In the genomic region with DNA sequence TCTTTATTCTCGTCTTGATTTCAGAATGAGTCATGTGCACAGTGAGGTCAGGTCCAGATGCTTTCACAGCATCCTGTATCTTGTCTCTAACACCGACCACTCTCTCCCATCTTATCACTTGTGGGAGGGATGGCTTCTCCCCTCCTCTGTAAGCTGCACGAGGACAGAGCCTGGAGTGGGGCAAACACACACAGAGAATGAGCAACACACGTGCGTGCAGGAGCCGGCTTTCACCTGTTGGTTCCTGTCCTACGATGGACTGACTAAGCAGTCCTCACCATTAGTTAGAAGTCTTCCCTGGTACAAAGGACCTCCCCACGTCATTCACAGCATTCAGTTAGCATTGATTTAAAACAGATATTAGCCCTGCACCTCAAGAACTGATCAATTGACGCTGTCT, we compare ENCODE assay signal across 24 mouse cellular contexts.
"Had no signal": no experiment of that assay in that cellular context is flagged by ENCODE, and none has a peak within 500 bp of the region (broad histone marks: within the 10 kb centered on the region; RNA-seq: fewer than 3 reads in every experiment).

No protein-coding gene starts in this region.

- H3K4me3 ChIP-seq: heart, embryonic 10.5 days; heart, embryonic 12.5 days; hindbrain, embryonic 13.5 days; hindbrain, embryonic 15.5 days; kidney, embryonic 15.5 days; limb, embryonic 13.5 days; limb, embryonic 15.5 days; liver, embryonic 12.5 days had no signal

- DNase-seq: gastrocnemius, postnatal 14 days; gastrocnemius, postnatal 36 days; heart, adult 18-20 months; heart, postnatal 10 days; heart, postnatal 36 days; kidney, adult 11 months; kidney, adult 2 months; kidney, adult 9 months; kidney, postnatal 14 days; kidney, postnatal 36 days; layer of hippocampus, adult 9-11 months; layer of hippocampus, postnatal 36 days; left cerebral cortex, postnatal 4 days had no signal

- H3K9me3 ChIP-seq: heart, embryonic 10.5 days; heart, embryonic 12.5 days; hindbrain, embryonic 15.5 days; kidney, embryonic 15.5 days; limb, embryonic 13.5 days; limb, embryonic 15.5 days; liver, embryonic 12.5 days had no signal

- H3K9ac ChIP-seq: heart, embryonic 12.5 days; hindbrain, embryonic 13.5 days; hindbrain, embryonic 15.5 days; kidney, embryonic 15.5 days; limb, embryonic 13.5 days; limb, embryonic 15.5 days; liver, embryonic 12.5 days had no signal

- H3K27ac ChIP-seq: heart, embryonic 10.5 days; hindbrain, embryonic 13.5 days; hindbrain, embryonic 15.5 days; hindbrain, postnatal 0 days; kidney, embryonic 15.5 days; kidney, postnatal 0 days; limb, embryonic 13.5 days; limb, embryonic 15.5 days; liver, embryonic 12.5 days had no signal

- ATAC-seq: hindbrain, postnatal 0 days; intestine, embryonic 16.5 days; liver, embryonic 12.5 days had no signal

- H3K4me2 ChIP-seq: heart, embryonic 12.5 days; hindbrain, embryonic 13.5 days; hindbrain, embryonic 15.5 days; kidney, embryonic 15.5 days; limb, embryonic 13.5 days; limb, embryonic 15.5 days; liver, embryonic 12.5 days had no signal

- H3K27me3 ChIP-seq: heart, embryonic 12.5 days; hindbrain, embryonic 13.5 days; hindbrain, embryonic 15.5 days; kidney, embryonic 15.5 days; limb, embryonic 13.5 days; limb, embryonic 15.5 days; liver, embryonic 12.5 days had no signal

- H3K36me3 ChIP-seq: hindbrain, embryonic 15.5 days; liver, embryonic 12.5 days had no signal
